Mouse (Mus musculus): ENCODE measurements around the gene Ccdc115. TPM values are rescaled to one million over a fixed set of nuclear protein-coding genes. Genes with fewer than 3 reads are reported as not detected.

Gene Ccdc115
- polyA plus RNA-seq (2014; fragmentation: Illumina TruSeq; extraction: RNeasy Lipid Tissue Mini Kit (QIAGEN cat#74804); ENCODE audit: low replicate concordance): 13.8 TPM

DNA sequence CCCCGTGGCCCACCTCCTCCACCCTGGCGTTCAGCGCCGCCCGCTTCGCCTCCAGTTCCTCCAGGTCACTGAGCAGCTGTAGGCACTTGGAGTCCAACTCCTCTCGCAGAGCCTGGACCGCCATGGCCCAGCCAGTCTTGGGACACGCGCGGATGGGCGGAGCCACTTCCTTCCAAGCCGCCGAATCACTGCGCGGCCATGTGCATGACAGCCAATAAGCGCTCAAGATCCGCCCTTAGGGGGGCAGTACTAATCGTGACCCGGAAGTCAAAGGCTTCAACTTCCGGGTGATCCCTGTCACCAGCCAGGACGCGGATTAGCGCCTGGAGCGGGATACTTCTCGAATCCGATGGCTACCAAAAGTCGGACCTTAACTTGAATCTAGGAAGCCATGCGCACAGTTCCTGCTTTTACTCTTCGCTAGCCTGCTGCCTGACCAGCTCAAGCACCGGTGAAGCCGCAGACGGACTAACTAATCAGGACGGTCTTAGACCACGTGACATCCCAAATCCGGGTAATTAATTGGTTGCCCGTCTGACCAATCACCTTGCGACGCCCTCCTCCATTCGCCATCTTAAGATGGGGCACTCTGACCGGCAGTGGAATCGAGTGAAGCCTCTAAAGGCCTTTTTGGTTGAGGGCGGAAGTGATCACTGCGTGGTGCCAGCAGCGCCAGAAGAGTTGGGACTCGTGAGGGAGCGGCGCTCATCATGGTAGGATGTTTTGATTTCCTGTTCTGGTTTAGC lies at the start of gene Ccdc115, which contains the start of gene Imp4:
Ccdc115 (minus strand) TSS at position 458 of the 746 bp plus-strand sequence.
Imp4 (plus strand) TSS at position 637 of the 746 bp plus-strand sequence.

DNA sequence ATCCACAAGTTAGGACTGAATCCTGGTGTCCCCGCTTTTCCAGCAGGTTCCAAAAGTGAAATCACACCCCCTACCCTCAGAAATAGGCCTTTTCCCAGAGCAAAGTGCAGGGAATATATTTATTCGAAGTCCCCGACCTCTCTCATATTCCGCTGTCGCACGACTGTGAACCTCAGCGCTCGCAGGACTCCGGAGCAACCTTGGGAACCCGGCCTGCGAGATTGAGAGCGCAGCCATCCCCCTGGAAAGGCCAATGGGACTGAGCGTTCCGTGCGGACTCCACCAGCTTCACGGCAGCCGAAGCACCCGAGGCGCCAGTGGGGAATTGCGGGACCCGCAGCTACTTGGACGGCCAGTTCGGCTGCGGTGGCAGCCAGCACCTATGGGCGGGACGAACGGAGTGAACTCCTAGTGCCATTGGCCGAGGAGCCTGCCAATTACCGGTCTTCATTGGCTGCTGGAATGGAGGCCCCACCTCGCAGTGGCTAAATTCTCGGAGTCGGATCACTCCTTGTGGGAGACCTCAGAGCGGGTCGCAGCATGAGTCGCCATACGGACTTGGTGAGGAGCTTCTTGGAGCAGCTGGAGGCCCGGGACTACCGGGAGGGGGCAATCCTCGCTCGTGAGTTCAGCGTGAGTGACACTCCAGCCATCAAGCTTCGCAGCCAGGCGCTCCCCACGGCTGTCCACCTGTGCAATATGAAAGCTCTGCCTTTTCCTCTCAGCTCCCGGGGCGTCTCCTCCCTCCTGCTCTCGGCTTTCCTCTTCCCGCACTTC lies 20.0 kb upstream of the Ccdc115 start, which contains the start of gene Ptpn18:
Ptpn18 (plus strand) TSS at position 479 of the 777 bp plus-strand sequence.

Other genes with a start within 250 kb of the Ccdc115 start
- gene Imp4, start 179 bp upstream of the Ccdc115 start, polyA plus RNA-seq (2014; fragmentation: Illumina TruSeq; extraction: RNeasy Lipid Tissue Mini Kit (QIAGEN cat#74804); ENCODE audit: low replicate concordance): 8.5 TPM
- gene Ptpn18, start 20.1 kb upstream of the Ccdc115 start, polyA plus RNA-seq (2014; fragmentation: Illumina TruSeq; extraction: RNeasy Lipid Tissue Mini Kit (QIAGEN cat#74804); ENCODE audit: low replicate concordance): 6.2 TPM
- gene Prss39, start 58.7 kb upstream of the Ccdc115 start, polyA plus RNA-seq (2014; fragmentation: Illumina TruSeq; extraction: RNeasy Lipid Tissue Mini Kit (QIAGEN cat#74804); ENCODE audit: low replicate concordance): not detected
- not detected for gene Cfc1, start 96.0 kb upstream of the Ccdc115 start, polyA plus RNA-seq (2014; fragmentation: Illumina TruSeq; extraction: RNeasy Lipid Tissue Mini Kit (QIAGEN cat#74804); ENCODE audit: low replicate concordance)
- gene Prss40, start 121.3 kb upstream of the Ccdc115 start, polyA plus RNA-seq (2014; fragmentation: Illumina TruSeq; extraction: RNeasy Lipid Tissue Mini Kit (QIAGEN cat#74804); ENCODE audit: low replicate concordance): not detected
- gene Amer3, start 140.0 kb upstream of the Ccdc115 start, polyA plus RNA-seq (2014; fragmentation: Illumina TruSeq; extraction: RNeasy Lipid Tissue Mini Kit (QIAGEN cat#74804); ENCODE audit: low replicate concordance): not detected